ENCODE assay signal across 8 mouse cellular contexts in genomic region chr14:21076501-21077194, GRCm38 (mm10). TPM values are rescaled to one million over a fixed set of nuclear protein-coding genes. Genes with fewer than 3 reads are reported as not detected.
DNase-seq lines count a peak whose midpoint lies in the region; ATAC-seq and TF ChIP-seq lines count a peak whose summit lies in the region.

No protein-coding gene starts in this region.

- no peak for TF ChIP-seq POLR2A in embryonic fibroblast, embryonic 13.5 days (IDR thresholded peaks at IDR 0.05; ENCODE audit: low read depth, low read length)
- no peak for TF ChIP-seq POLR2A in myocyte (IDR thresholded peaks at IDR 0.05; ENCODE audit: insufficient read length, low read depth)

- no peak overlapping the region for H3K27ac ChIP-seq in kidney, embryonic 14.5 days (ENCODE audit: low read depth, low read length)
- H3K27ac ChIP-seq in embryonic fibroblast, embryonic 13.5 days (ENCODE audit: insufficient read depth, low read length) = no peak overlapping the region
- peak overlapping the region; percentile 71 for H3K27ac ChIP-seq in kidney, postnatal 0 days

- peak overlapping the region; percentile 70 for H3K9ac ChIP-seq in kidney, embryonic 14.5 days (ENCODE audit: low read depth, low read length)
- peak overlapping the region; percentile 72 for H3K9ac ChIP-seq in kidney, postnatal 0 days (ENCODE audit: low read depth, low read length)

- peaks cover 10% of the 10 kb centered on the region for H3K4me1 ChIP-seq in kidney, embryonic 14.5 days (ENCODE audit: control insufficient read depth, insufficient read depth, low read length)
- no peaks in the 10 kb centered on the region; the same call in 1 of the 2 replicates for H3K4me1 ChIP-seq in embryonic fibroblast, embryonic 13.5 days (ENCODE audit: control insufficient read depth, insufficient read depth, low read length)
- peaks cover 4% of the 10 kb centered on the region; the same call in 1 of the 2 replicates for H3K4me1 ChIP-seq in kidney, postnatal 0 days (replicated peaks; ENCODE audit: insufficient read depth, low read length)

- no peaks in the 10 kb centered on the region for H3K27me3 ChIP-seq in kidney, embryonic 14.5 days (ENCODE audit: control insufficient read depth, insufficient read depth, low read length)
- H3K27me3 ChIP-seq in kidney, postnatal 0 days (ENCODE audit: insufficient read depth, low read length) = no peaks in the 10 kb centered on the region
- H3K27me3 ChIP-seq in myocyte (ENCODE audit: control insufficient read depth, insufficient read depth, insufficient read length) = no peaks in the 10 kb centered on the region

- no peak for TF ChIP-seq CTCF in embryonic fibroblast, embryonic 13.5 days (IDR thresholded peaks at IDR 0.05; ENCODE audit: borderline replicate concordance, insufficient read depth, low read length)
- TF ChIP-seq CTCF in kidney, postnatal 0 days (IDR thresholded peaks at IDR 0.05; ENCODE audit: low read depth) = no peak

- ATAC-seq in kidney, embryonic 14.5 days (ENCODE audit: low FRiP score, low TSS enrichment) = peak; percentile 60
- peak; percentile 19 for ATAC-seq in kidney, postnatal 0 days (replicated peaks; ENCODE audit: low FRiP score, low read depth)

- peak overlapping the region; percentile 10 for H3ac ChIP-seq in myocyte (ENCODE audit: control insufficient read depth, insufficient read length)

- WGBS in kidney, embryonic 14.5 days = 45% methylated on average over 7 of the region's 7 CpGs
- 41% methylated on average over 7 of the region's 7 CpGs for WGBS in kidney, postnatal 0 days

- no peak for DNase-seq in kidney, adult 18-20 months
- DNase-seq in MN1 (ENCODE audit: low spot score) = peak; percentile 30
- DNase-seq in kidney, postnatal 0 days (ENCODE audit: low spot score) = no peak
- DNase-seq in right cerebral cortex, postnatal 10 days (ENCODE audit: low spot score in 2 of 2) = no peak
- no peak for DNase-seq in right cerebral cortex, postnatal 25 days

- no peaks in the 10 kb centered on the region for H3K36me3 ChIP-seq in kidney, embryonic 14.5 days (ENCODE audit: control insufficient read depth, insufficient read depth, low read length)
- no peaks in the 10 kb centered on the region for H3K36me3 ChIP-seq in kidney, postnatal 0 days (ENCODE audit: insufficient read depth, low read length)
- H3K36me3 ChIP-seq in myocyte (ENCODE audit: control insufficient read depth, insufficient read depth) = no peaks in the 10 kb centered on the region

- H3K79me2 ChIP-seq in myocyte (ENCODE audit: control insufficient read depth, insufficient read depth) = no peaks in the 10 kb centered on the region

- H3K9me3 ChIP-seq in kidney, embryonic 14.5 days (ENCODE audit: control insufficient read depth, low read length) = no peaks in the 10 kb centered on the region
- no peaks in the 10 kb centered on the region for H3K9me3 ChIP-seq in kidney, postnatal 0 days (replicated peaks; ENCODE audit: low read length)

- H3K4me2 ChIP-seq in kidney, embryonic 14.5 days (replicated peaks; ENCODE audit: low read depth, low read length) = peak overlapping the region; percentile 71
- peak overlapping the region; percentile 79 for H3K4me2 ChIP-seq in kidney, postnatal 0 days (ENCODE audit: low read length)
- H3K4me2 ChIP-seq in myocyte (ENCODE audit: low read depth) = peak overlapping the region; percentile 85

- peak overlapping the region; percentile 62 for H3K4me3 ChIP-seq in kidney, embryonic 14.5 days (ENCODE audit: low read length)
- peak overlapping the region; percentile 75 for H3K4me3 ChIP-seq in embryonic fibroblast, embryonic 13.5 days (ENCODE audit: insufficient read depth, low read length)
- H3K4me3 ChIP-seq in kidney, postnatal 0 days (replicated peaks; ENCODE audit: low read depth, low read length) = peak overlapping the region; percentile 67
- peak overlapping the region; percentile 47 for H3K4me3 ChIP-seq in myocyte

TF ChIP-seq in myocyte, 11 proteins besides CTCF, POLR2A, EP300 and RAD21:
- TF ChIP-seq MYOD1 (IDR thresholded peaks at IDR 0.05; ENCODE audit: control insufficient read depth in 1 of 3, insufficient read length in 2 of 3, low read depth in 2 of 3) = no peak
- no peak for TF ChIP-seq USF1 (IDR thresholded peaks at IDR 0.05; ENCODE audit: low read depth)
- TF ChIP-seq POLR2AphosphoS2 (IDR thresholded peaks at IDR 0.05; ENCODE audit: insufficient read length, low read depth) = no peak
- TF ChIP-seq SRF (IDR thresholded peaks at IDR 0.05; ENCODE audit: control insufficient read depth, insufficient read length, low read depth) = no peak
- no peak for TF ChIP-seq CEBPB (IDR thresholded peaks at IDR 0.05; ENCODE audit: insufficient read depth, poor library complexity, severe bottlenecking)
- TF ChIP-seq MAX (IDR thresholded peaks at IDR 0.05; ENCODE audit: low read depth) = no peak

RNA-seq across cellular contexts. Expression of gene Adk, which starts 24.3 kb away (rescaled TPM):
- 155 and 156 TPM in 2 replicates for polyA plus RNA-seq in kidney, embryonic 14.5 days (2014; fragmentation: Nextera tagmentation; extraction: Ambion mirVana)
- polyA plus RNA-seq in embryonic fibroblast, embryonic 13.5 days (2011; ENCODE audit: insufficient read length, low read depth, missing spikeins) = 114 and 117 TPM in 2 replicates
- 193 and 196 TPM in 2 replicates for polyA plus RNA-seq in kidney, postnatal 0 days (2015; fragmentation: Nextera tagmentation; extraction: Ambion mirVana)
- polyA plus RNA-seq in myocyte (2012; fragmentation: generic; extraction: Trizol) = 37.2 TPM

RNA-seq across cellular contexts. Expression of gene Ap3m1, which starts 24.3 kb away (rescaled TPM):
- 70.0 and 89.8 TPM in 2 replicates for polyA plus RNA-seq in kidney, embryonic 14.5 days (2014; fragmentation: Nextera tagmentation; extraction: Ambion mirVana)
- 99.0 and 102 TPM in 2 replicates for polyA plus RNA-seq in embryonic fibroblast, embryonic 13.5 days (2011; ENCODE audit: insufficient read length, low read depth, missing spikeins)
- polyA plus RNA-seq in kidney, postnatal 0 days (2015; fragmentation: Nextera tagmentation; extraction: Ambion mirVana) = 50.7 and 55.4 TPM in 2 replicates
- 15.1 TPM for polyA plus RNA-seq in myocyte (2012; fragmentation: generic; extraction: Trizol)
